Mouse (Mus musculus) forebrain, embryonic 11.5 days (tissue): ENCODE measurements around the gene AY358078. TPM values are rescaled to one million over a fixed set of nuclear protein-coding genes. Genes with fewer than 3 reads are reported as not detected.
"Not testable (repeated sequence)": the region's sequence is repeated elsewhere in the genome, so short reads cannot be mapped to it uniquely, and the experiment has no call there.

Experiments
- ATAC-seq: fragments of 200-750 bp; cut with Nextera tagmentation; replicated peaks from 2 replicates; pipeline ENCODE4 v1.8.0; 2017; ENCODE audit warnings: moderate TSS enrichment; ENCODE audit not compliant: low FRiP score
- DNase-seq: peaks from one replicate; pipeline ENCODE4 v3.0.0-alpha.2; 2017; ENCODE audit warnings: low spot score
- H3K27ac ChIP-seq: fragments of 300-500 bp; sonication (generic); 2 replicates; pipeline ENCODE4 v1.5.1; 2014; ENCODE audit warnings: low read depth, low read length
- H3K27me3 ChIP-seq: fragments of 300-500 bp; sonication (generic); 2 replicates; pipeline ENCODE4 v1.6.1; 2014; ENCODE audit warnings: mild to moderate bottlenecking, low read length, mixed read lengths; ENCODE audit not compliant: control insufficient read depth, insufficient read depth
- H3K36me3 ChIP-seq: fragments of 300-500 bp; sonication (generic); 2 replicates; pipeline ENCODE4 v1.6.1; 2014; ENCODE audit warnings: mild to moderate bottlenecking, low read length, moderate library complexity, mixed read lengths; ENCODE audit not compliant: control insufficient read depth, insufficient read depth
- H3K4me1 ChIP-seq: fragments of 300-500 bp; sonication (generic); replicated peaks from 2 replicates; pipeline ENCODE4 v1.6.1; 2014; ENCODE audit warnings: low read length, mixed read lengths; ENCODE audit not compliant: control insufficient read depth, insufficient read depth
- H3K4me2 ChIP-seq: fragments of 300-500 bp; sonication (generic); 2 replicates; pipeline ENCODE4 v1.6.1; 2014; ENCODE audit warnings: low read depth, mild to moderate bottlenecking, low read length, moderate library complexity, mixed read lengths; ENCODE audit not compliant: severe bottlenecking
- H3K4me3 ChIP-seq: fragments of 300-500 bp; sonication (generic); 2 replicates; pipeline ENCODE4 v1.5.1; 2014; ENCODE audit warnings: low read depth, low read length
- H3K9ac ChIP-seq: fragments of 300-500 bp; sonication (generic); 2 replicates; pipeline ENCODE4 v1.6.1; 2014; ENCODE audit warnings: low read length
- H3K9me3 ChIP-seq: fragments of 300-500 bp; sonication (generic); 2 replicates; pipeline ENCODE4 v1.6.1; 2016; ENCODE audit warnings: low read length, mixed read lengths; ENCODE audit not compliant: control insufficient read depth
- WGBS: fragments of 180-500 bp; shearing (Covaris S2); extraction: QIAGEN DNeasy Blood & Tissue Kit; methylation state at CpG from one replicate; pipeline ENCODE4 v1.1.7; 2014; 5-methylcytosine and 5-hydroxymethylcytosine counted together
- microRNA-seq: library from miRNA; unstranded; fragments of <30 nt; microRNA quantifications from one replicate; pipeline ENCODE4, GENCODE M21; 2016; ENCODE audit not compliant: insufficient number of aligned reads
- polyA plus RNA-seq: library from polyadenylated mRNA; unstranded; fragments of >200 nt; fragmentation: Nextera tagmentation; extraction: Ambion mirVana; gene quantifications from 2 replicates; pipeline ENCODE4 v1.2.1, GENCODE M21; 2014

Gene AY358078
- polyA plus RNA-seq, 1 experiment from 2014 or later = not detected

DNA sequence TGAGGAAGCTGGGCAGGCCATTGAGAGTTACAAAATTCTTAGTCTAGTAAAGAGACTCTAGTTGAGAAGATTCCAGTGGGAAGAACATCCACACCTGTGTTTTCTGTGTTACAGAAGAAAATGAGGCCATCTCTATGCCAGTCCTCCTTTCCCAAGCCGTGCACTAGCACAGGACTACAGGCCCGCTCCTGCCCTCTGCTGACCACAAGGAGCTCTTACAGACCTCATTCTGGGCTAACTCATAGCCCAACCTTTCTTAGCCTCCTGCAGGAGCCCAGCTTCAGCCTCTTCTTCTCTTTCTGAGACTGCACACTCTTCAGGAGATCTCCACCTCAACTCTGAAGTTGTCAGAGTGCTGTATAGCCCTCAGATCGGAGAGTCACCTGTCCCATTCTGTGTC, 51.2 kb downstream of the AY358078 start:
- H3K27me3 ChIP-seq, H3K36me3 ChIP-seq, DNase-seq, H3K4me1 ChIP-seq, H3K27ac ChIP-seq, ATAC-seq, H3K9me3 ChIP-seq, H3K9ac ChIP-seq, H3K4me2 ChIP-seq, H3K4me3 ChIP-seq: not testable (repeated sequence)
- WGBS = 55% methylated on average over 3 of the region's 3 CpGs

DNA sequence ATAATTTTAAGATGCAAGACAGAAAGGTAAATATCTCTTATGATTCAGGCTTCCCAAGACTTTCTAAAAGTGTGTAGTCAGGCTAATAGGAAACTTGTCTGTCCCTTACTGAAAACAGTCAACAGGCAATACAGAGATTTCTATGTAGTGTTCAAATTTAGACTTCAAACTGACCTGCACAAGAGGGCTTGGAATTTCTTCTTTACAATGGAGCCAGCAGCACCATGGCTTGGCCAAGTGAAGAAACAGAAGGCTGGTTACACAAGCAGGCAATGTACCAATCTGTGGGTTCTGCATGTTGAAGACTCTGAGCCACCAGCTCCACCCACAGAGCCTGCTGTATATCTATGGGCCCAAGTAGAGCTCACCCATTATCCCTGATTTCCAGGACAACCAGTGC, 53.6 kb downstream of the AY358078 start, which contains the start of gene Ear6:
Gene Ear6, plus strand, starts transcription at position 301 of the 400 bp plus-strand sequence.
- ATAC-seq = no peak
- Histone ChIP-seq H3K9ac (no peak within 1 kb of the TSS), H3K4me1 (no peaks in the 10 kb centered on the region), H3K4me3 (no peak within 1 kb of the TSS), H3K4me2 (no peak within 1 kb of the TSS), H3K27ac (no peak within 1 kb of the TSS), H3K9me3 (no peaks in the 10 kb centered on the region), H3K27me3 (no peaks in the 10 kb centered on the region), H3K36me3 (no peaks in the 10 kb centered on the region)
- DNase-seq = no peak

DNA sequence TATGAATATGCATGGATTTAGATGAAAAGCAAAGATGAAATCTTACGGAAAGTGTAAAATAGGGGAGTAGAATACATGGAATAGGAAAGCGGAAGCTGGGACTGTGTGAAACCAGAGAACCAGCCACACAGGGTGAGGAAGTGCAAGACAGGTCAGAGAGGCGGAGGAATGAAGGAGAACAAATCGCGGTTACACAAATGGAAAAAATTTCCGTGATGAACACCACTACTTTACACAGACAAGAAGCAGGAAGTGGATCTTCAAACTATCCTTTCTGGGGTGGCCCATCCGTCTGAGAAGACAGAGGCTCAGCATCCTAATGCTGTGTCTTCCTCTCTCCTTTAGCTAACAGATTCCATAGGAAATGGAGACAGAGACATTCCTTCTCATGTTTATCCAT, 55.4 kb downstream of the AY358078 start:
- not testable (repeated sequence) for ATAC-seq, H3K27ac ChIP-seq, H3K4me1 ChIP-seq, DNase-seq, H3K27me3 ChIP-seq, H3K36me3 ChIP-seq, H3K9me3 ChIP-seq, H3K9ac ChIP-seq, H3K4me3 ChIP-seq, H3K4me2 ChIP-seq
- WGBS = 88% methylated on average over 7 of the region's 7 CpGs

DNA sequence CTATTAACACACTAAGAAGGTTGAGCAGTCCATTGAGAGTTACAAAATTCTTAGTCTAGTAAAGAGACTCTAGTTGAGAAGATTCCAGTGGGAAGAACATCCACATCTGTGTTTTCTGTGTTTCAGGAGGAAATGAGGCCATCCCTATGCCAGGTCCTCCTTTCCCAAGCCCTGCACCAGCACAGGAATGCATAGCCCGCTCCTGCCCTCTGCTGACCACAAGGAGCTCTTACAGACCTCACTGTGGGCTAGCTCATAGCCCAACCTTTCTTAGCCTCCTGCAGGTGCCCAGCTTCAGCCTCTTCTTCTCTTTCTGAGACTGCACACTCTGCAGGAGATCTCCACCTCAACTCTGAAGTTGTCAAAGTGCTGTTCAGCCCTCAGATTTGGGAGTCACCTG, 63.8 kb downstream of the AY358078 start:
- not testable (repeated sequence) for H3K27ac ChIP-seq, H3K9me3 ChIP-seq, H3K4me1 ChIP-seq, H3K4me2 ChIP-seq, H3K9ac ChIP-seq, DNase-seq, H3K36me3 ChIP-seq, ATAC-seq, H3K27me3 ChIP-seq, H3K4me3 ChIP-seq
- 0% methylated on average over 1 of the region's 1 CpGs for WGBS

DNA sequence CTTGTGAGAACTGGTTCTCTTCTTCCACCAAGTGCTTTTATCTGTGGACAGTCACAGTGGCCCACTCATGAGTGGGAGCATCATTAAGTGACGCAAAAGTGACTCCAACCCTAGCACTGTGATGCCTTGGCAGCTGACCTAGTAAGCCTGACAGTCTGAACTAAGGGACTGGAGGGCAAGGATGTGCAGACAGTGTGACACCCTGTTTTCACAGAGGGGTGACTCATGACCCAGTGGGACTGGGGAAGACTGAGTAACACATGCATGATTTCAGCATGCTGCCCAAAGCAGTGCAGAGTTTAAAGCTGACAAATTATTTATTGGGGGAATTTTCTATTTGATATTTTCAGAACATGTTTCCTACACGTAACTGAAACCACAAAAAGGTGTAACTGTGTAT, 70.9 kb downstream of the AY358078 start:
- no peaks in the 10 kb centered on the region for H3K4me1 ChIP-seq
- no peak overlapping the region for H3K4me2 ChIP-seq
- H3K27me3 ChIP-seq = no peaks in the 10 kb centered on the region
- H3K9me3 ChIP-seq = no peaks in the 10 kb centered on the region
- no peak for ATAC-seq
- no peak overlapping the region for H3K27ac ChIP-seq
- H3K4me3 ChIP-seq = no peak overlapping the region
- H3K9ac ChIP-seq = no peak overlapping the region
- no peaks in the 10 kb centered on the region for H3K36me3 ChIP-seq
- 83% methylated on average over 2 of the region's 2 CpGs for WGBS
- DNase-seq = no peak

DNA sequence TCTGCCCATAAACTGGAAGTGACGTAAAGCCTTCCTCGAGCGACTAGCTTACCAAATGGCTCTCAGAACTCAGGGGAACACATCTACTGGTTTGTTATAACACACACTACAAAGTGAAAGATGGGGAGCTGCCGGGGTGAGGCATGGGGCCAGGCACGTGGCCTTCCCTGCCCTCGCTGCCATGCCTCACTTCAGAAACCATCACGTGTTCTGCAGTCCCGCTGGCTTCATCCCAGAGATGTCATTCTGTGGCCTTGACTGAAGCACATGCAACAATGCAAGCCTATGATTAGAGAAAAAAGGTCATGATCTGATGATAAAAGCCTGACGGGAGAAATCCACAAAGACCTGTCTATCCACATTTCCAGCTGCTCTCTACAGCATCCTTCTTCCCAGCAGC, 71.9 kb downstream of the AY358078 start:
- DNase-seq (no peak), ATAC-seq (no peak)
- H3K9ac ChIP-seq = no peak overlapping the region
- H3K36me3 ChIP-seq = no peaks in the 10 kb centered on the region
- no peaks in the 10 kb centered on the region for H3K9me3 ChIP-seq
- 85% methylated on average over 9 of the region's 9 CpGs for WGBS
- H3K4me1 ChIP-seq = no peaks in the 10 kb centered on the region
- no peak overlapping the region for H3K4me3 ChIP-seq
- no peaks in the 10 kb centered on the region for H3K27me3 ChIP-seq
- no peak overlapping the region for H3K27ac ChIP-seq
- no peak overlapping the region for H3K4me2 ChIP-seq

Small RNA genes within 50 kb of the gene (microRNA-seq; reads per million reads assigned to microRNA genes)
- gene Gm27375 = not detected

Other genes with a start within 250 kb of the AY358078 start
- not detected in 2 replicates for gene Gm5622, start 247.3 kb upstream of the AY358078 start, polyA plus RNA-seq
- not detected in 2 replicates for gene Gm17175, start 226.0 kb upstream of the AY358078 start, polyA plus RNA-seq
- not detected in 2 replicates for gene Gm17174, start 207.9 kb upstream of the AY358078 start, polyA plus RNA-seq
- gene Gm17078, start 188.7 kb upstream of the AY358078 start, polyA plus RNA-seq = not detected in 2 replicates
- gene Gm4181, start 164.4 kb upstream of the AY358078 start, polyA plus RNA-seq = not detected in 2 replicates
- gene Gm17079, start 104.6 kb upstream of the AY358078 start, polyA plus RNA-seq = not detected in 2 replicates
- not detected in 2 replicates for gene Gm5800, start 82.9 kb upstream of the AY358078 start, polyA plus RNA-seq
- gene Ang4, start 26.5 kb upstream of the AY358078 start, polyA plus RNA-seq = not detected in 2 replicates
- gene Ear6, start 53.7 kb downstream of the AY358078 start, polyA plus RNA-seq = not detected in 2 replicates
- 48.1 and 60.0 TPM in 2 replicates for gene Mettl17, start 84.8 kb downstream of the AY358078 start, polyA plus RNA-seq
- gene Slc39a2, start 92.8 kb downstream of the AY358078 start, polyA plus RNA-seq = 0.45 and 0.89 TPM in 2 replicates
- gene Ndrg2, start 114.1 kb downstream of the AY358078 start, polyA plus RNA-seq = 8.9 and 11.2 TPM in 2 replicates
- gene Tppp2, start 118.4 kb downstream of the AY358078 start, polyA plus RNA-seq = not detected in 2 replicates
- gene Rnase13, start 122.7 kb downstream of the AY358078 start, polyA plus RNA-seq = not detected in 2 replicates
- gene Arhgef40, start 184.7 kb downstream of the AY358078 start, polyA plus RNA-seq = 93.3 and 99.7 TPM in 2 replicates
- gene Tmem253, start 215.6 kb downstream of the AY358078 start, polyA plus RNA-seq = 0.92 and 0.95 TPM in 2 replicates
- 105 and 116 TPM in 2 replicates for gene Zfp219, start 220.7 kb downstream of the AY358078 start, polyA plus RNA-seq
- gene Olfr221, start 242.4 kb downstream of the AY358078 start, polyA plus RNA-seq = not detected in 2 replicates